Mouse (Mus musculus) 3T3-L1 (cell line): ENCODE measurements around the gene Mdm1.
A peak's percentile ranks its signal among the peaks of the same experiment; 100 is the strongest.

ENCODE experiments used
- DNase-seq: peaks from one replicate; pipeline ENCODE4 v3.0.0-alpha.2; 2015; ENCODE audit warnings: low read depth, low spot score

Gene Mdm1

DNA sequence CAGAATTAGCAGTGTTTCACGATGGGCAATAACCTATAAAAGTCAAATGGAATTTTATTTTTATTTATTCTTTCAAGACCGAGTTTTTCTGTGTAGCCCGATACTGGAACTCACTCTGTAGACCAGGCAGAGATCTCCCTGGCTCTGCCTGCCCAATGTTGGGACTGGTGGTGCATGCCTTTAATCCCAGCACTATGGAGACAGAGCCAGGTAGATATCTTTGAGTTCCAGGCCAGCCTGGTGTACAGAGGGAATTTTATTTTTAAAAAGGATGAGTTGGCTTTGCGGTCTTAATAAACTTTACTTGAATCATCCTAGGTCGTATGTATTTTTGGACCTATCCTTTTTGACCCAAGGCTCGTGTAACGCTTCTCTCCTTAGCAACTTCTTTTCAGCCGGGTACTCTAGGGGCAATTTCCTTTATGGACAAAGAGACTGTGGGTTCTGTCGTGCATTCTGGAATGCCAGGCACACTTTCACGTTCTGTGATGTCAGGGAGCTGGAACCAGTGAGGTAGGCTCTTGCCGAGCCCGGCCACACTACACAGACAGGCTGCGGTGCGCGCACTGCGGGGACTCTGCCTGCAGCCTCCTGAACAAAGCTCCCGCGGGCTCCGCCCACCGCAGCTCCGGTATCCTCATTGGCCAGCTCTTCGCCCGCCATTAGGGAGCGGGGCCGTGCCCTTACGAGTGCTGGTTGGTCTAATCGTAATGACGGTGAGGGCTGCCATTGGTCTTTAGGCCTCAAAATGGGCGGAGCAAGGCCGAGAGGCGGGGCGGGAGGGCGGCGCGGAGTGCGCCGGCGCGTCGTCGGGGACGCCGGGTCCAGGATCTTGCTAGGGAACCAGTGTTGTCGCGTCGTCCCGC, at the start of gene Mdm1:
Gene Mdm1, plus strand, starts transcription at position 794 of the 866 bp plus-strand sequence.
- DNase-seq, result peak; percentile 97

DNA sequence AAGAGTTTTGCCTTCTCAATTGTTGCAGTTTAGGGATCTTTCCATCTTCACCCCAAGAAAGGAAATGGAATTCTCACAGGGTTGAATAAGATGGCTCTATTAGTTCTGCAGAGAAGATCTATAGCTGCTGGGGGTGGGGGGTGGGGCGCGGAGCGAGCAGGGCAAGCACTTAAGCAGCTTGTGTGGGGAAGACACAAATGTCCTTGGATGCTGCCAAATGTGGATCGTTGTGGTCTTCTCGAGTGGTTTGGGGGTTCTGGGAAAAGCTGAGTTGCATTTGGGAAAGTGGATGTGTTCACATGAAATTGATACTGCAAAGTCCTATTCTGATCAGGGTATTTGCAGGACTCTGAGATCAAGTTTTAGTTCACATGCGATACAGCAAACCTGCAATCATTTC, 48.9 kb upstream of the Mdm1 start:
- no peak for DNase-seq

DNA sequence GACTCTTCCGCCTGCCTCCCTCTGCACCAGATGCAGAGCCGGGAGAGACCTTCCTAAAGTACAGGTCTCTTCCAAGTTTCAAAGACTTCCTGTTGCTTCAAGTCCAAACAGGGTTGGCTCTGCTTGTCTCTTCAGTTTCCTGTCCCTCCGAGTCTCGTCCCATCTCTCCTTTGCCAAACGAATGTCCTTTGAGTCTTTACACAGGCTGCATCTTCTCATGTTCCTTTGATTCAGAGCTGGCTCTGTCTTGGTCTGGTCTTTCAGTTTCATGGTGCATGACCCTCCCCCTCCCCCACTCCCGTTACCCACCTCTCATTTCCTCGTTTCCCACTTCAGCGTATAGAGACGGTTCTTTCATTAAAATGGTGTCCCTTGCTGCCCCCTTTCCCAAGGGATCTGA, 47.9 kb upstream of the Mdm1 start:
- no peak for DNase-seq

GRCm38 (mm10) chr10:118094853-118095252, 46.8 kb upstream of the Mdm1 start:
- peak; percentile 9 for DNase-seq

DNA sequence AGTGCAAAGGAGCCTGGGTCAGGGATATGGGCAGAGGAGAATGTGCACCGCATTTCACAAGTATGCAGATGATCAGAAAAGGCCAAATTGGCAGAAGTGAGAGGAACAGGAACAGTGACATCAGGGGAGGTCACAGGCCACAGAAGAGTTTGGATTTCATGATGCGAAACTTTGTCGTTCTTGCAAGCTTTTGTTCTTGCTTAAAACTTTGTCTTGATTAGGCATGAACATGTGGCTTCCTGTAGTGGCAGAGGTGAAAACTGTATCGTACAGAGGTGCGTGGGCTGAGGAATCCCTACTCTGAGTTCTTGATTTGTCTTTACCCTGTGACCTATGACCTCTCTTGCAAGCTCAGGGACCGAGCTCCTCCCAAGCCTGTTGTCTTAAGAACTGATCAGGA, 45.4 kb upstream of the Mdm1 start:
- DNase-seq, result no peak

DNA sequence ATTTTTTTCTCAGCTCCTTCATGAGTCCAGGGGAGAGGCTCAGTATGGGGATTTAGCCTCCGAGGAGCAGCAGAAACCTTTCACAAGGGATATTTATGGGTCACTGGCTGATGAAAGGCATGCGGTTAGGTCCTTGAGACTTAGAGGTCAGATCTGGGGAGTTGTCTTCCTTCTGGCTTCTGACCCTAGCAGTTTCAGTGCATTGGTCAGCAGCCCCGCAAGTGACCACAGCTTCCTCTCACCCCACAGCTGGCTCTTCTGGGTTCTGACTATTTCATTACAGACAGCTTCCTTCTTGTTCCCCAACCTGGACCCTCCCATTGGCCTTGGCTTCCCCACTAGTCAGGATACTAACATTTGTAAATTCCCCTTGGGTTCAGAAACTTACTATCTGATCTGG, 43.7 kb upstream of the Mdm1 start:
- DNase-seq, result no peak

- no peak for DNase-seq
Observed at GRCm38 (mm10) chr10:118100570-118100969, 41.0 kb upstream of the Mdm1 start.

DNA sequence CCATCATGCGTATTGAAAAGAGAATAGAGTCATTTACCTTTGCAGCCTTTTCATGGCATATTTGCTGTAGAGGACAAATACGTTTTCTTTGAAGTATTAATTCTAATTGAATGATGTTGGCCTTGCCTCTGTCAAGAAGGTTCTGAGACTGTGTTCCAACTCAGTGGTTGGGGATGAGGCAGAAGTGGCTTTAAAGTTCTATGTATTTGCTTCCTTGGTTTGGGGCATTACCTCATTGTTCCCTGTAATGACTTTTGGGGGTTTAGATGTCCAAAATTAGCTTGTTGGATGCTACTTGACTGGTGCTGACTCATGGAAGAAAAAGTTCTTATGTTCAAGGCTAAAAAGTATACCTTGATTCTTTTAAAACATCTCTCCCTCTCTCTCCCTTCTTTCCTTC, 40.6 kb upstream of the Mdm1 start:
- no peak for DNase-seq

- DNase-seq, result peak; percentile 90
Observed at GRCm38 (mm10) chr10:118103020-118103666, 38.5 kb upstream of the Mdm1 start.

GRCm38 (mm10) chr10:118103906-118104305, 37.7 kb upstream of the Mdm1 start:
- no peak for DNase-seq

GRCm38 (mm10) chr10:118107031-118107430, 34.6 kb upstream of the Mdm1 start:
- no peak for DNase-seq

DNA sequence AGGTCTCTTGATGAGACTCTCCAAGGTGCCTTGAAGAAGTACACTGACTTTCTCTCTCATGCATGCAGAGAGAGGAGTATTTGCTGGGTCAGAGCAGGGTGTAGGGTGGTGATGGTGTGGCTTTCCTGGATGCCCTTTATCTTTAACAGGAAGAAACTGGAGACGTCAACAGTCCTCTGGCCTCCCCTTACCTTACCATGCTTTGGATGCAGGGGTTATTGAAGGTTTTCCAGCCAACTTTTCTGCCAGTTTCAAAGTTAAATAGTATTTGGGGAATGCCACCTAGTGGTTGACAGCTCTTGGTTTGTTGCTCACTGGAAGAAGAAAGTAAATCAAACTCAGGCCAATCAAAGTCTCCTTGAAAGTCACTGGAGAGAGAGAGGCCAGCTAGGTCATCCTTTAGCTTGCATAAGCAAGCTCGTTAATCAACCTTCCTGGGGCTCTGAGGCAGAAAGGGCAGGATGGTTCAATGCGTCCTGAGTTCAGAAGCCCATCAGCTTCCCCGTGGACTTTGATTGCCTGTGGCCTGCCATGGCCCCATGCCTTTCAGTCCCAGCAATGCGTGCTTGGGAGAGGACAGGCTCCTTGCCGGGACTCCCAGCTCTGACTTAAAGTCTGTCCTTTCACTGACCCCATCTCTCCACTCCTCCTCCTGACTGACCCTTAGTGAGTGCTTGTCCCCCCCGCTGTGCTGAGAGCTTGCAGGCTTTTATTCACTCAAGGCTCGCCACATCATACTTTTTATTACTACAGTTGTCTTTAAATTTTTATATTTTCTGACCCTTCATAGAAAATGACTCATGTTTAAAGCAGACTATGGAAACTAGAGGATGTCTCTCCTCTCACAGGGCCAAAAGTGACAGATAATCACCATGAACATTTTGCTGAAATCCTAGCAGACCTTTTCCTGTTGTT, 31.3 kb upstream of the Mdm1 start:
- peak; percentile 40 for DNase-seq

- DNase-seq, result no peak
Observed at GRCm38 (mm10) chr10:118110921-118111301, 30.7 kb upstream of the Mdm1 start.

- no peak for DNase-seq
Observed at GRCm38 (mm10) chr10:118111621-118112020, 30.0 kb upstream of the Mdm1 start.

DNA sequence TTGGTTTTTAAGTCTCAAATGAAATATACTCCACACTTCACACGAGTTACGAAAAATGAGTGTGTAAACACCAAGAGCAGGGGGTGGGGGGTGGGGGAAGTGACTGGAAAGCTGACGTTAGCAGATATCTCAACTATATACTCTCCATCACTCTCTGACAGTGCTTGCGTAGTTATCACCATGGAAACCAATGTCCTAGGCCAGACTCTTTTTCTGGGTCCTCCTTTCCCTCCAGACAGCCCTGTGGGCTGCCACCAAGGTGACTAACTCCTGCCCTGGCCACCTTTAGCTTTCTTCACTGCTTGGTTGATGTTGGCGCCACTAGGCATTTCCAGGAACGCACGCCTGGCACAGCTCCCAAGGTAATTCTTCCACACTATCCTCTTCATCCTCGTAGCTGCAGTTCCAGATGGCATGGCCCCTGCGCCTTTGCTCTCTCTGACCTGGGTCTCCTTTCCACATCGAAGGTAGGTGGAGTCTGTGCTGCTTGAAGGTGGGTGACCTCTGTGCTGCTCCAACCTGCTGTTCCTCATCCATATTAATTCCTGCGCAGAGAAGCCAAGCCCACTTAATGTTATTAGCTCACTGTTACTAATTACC, 29.2 kb upstream of the Mdm1 start:
- no peak for DNase-seq

- no peak for DNase-seq
Observed at GRCm38 (mm10) chr10:118113256-118113682, 28.3 kb upstream of the Mdm1 start.

DNA sequence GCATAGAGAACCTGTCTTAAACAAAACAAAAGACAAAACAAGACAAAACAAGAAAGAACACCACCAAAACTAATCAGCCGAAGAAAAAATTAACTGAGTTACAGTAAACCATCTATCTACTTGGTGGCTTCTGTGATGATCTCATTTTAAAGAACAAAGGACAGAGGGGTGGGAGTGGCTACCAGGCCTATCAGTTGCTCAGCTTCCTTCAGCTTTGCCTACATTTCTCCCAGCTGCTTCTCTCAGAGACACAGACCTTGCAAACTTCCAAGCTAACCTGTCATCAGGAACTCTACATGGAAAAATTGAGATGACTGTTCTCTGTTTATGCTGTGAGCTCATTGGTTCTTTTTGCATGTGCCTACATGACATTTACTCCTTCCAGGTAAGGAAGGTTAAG, 27.3 kb upstream of the Mdm1 start:
- DNase-seq, result no peak

- no peak for DNase-seq
Observed at GRCm38 (mm10) chr10:118116456-118116855, 25.2 kb upstream of the Mdm1 start.

- peak; percentile 79 for DNase-seq
Observed at GRCm38 (mm10) chr10:118121047-118121936, 20.3 kb upstream of the Mdm1 start.

- DNase-seq, result peak; percentile 13
Observed at GRCm38 (mm10) chr10:118121937-118122285, 19.7 kb upstream of the Mdm1 start.
